Mouse (Mus musculus): ENCODE measurements around the gene Dbil5.
A peak's percentile ranks its signal among the peaks of the same experiment; 100 is the strongest.
"Not testable (repeated sequence)": the region's sequence is repeated elsewhere in the genome, so short reads cannot be mapped to it uniquely, and the experiment has no call there.

Dbil5 gene

GRCm38 (mm10) chr11:76217390-76217800 lies at the start of gene Dbil5, which contains the start of gene Gemin4:
Gene Dbil5 (plus strand): TSS chr11:76217608.
Gene Gemin4 (minus strand): TSS chr11:76217664.
- peak; percentile 97 for DNase-seq (ENCODE audit: low spot score)

GRCm38 (mm10) chr11:76168976-76169375 lies 48.4 kb upstream of the Dbil5 start:
- no peak for DNase-seq (ENCODE audit: low spot score)

GRCm38 (mm10) chr11:76170207-76170606 lies 47.2 kb upstream of the Dbil5 start:
- no peak for DNase-seq (ENCODE audit: low spot score)

- DNase-seq (ENCODE audit: low spot score): peak; percentile 54
Observed at GRCm38 (mm10) chr11:76178726-76179494, 38.5 kb upstream of the Dbil5 start.

GRCm38 (mm10) chr11:76179495-76180145 lies 37.8 kb upstream of the Dbil5 start, which contains the start of the genes Vps53 and Fam57a:
Gene Vps53 (minus strand): TSS chr11:76179647.
Gene Fam57a (plus strand): TSS chr11:76179671.
- DNase-seq (ENCODE audit: low spot score): peak; percentile 91

GRCm38 (mm10) chr11:76180146-76180540 lies 37.3 kb upstream of the Dbil5 start:
- DNase-seq (ENCODE audit: low spot score): no peak

GRCm38 (mm10) chr11:76183745-76184144 lies 33.7 kb upstream of the Dbil5 start:
- DNase-seq (ENCODE audit: low spot score): no peak

- DNase-seq (ENCODE audit: low spot score): no peak
Observed at GRCm38 (mm10) chr11:76186908-76187307, 30.5 kb upstream of the Dbil5 start.

GRCm38 (mm10) chr11:76196275-76196976 lies 21.0 kb upstream of the Dbil5 start:
- DNase-seq (ENCODE audit: low spot score): no peak

GRCm38 (mm10) chr11:76196977-76197469 lies 20.4 kb upstream of the Dbil5 start:
- no peak for DNase-seq (ENCODE audit: low spot score)

- peak; percentile 87 for DNase-seq (ENCODE audit: low spot score)
Observed at GRCm38 (mm10) chr11:76201761-76202674, 15.4 kb upstream of the Dbil5 start.

GRCm38 (mm10) chr11:76206793-76207192 lies 10.6 kb upstream of the Dbil5 start:
- DNase-seq (ENCODE audit: low spot score): no peak

GRCm38 (mm10) chr11:76210228-76210985 lies 7.0 kb upstream of the Dbil5 start:
- no peak for DNase-seq (ENCODE audit: low spot score)

GRCm38 (mm10) chr11:76211595-76211994 lies 5.8 kb upstream of the Dbil5 start:
- not testable (repeated sequence) for DNase-seq (ENCODE audit: low spot score)

- DNase-seq (ENCODE audit: low spot score): no peak
Observed at GRCm38 (mm10) chr11:76213841-76214240, 3.6 kb upstream of the Dbil5 start.

GRCm38 (mm10) chr11:76215011-76215410 lies 2.4 kb upstream of the Dbil5 start:
- no peak for DNase-seq (ENCODE audit: low spot score)

GRCm38 (mm10) chr11:76216049-76216540 lies 1.3 kb upstream of the Dbil5 start:
- DNase-seq (ENCODE audit: low spot score): no peak

- DNase-seq (ENCODE audit: low spot score): no peak
Observed at GRCm38 (mm10) chr11:76216681-76217389, 573 bp upstream of the Dbil5 start.

- no peak for DNase-seq (ENCODE audit: low spot score)
Observed at GRCm38 (mm10) chr11:76224631-76225030, 7.2 kb downstream of the Dbil5 start.

GRCm38 (mm10) chr11:76225051-76225450 lies 7.6 kb downstream of the Dbil5 start:
- DNase-seq (ENCODE audit: low spot score): no peak

Data from layer of hippocampus, adult 11-12 months (tissue).